Mouse (Mus musculus) cortical plate, adult 2 months (tissue): ENCODE results near the gene Parp4.

ENCODE experiments used
- CTCF ChIP-seq: fragments of 200-500 bp; IDR thresholded peaks from 2 replicates; pipeline ENCODE4 v1.5.1; 2011; ENCODE audit warnings: mild to moderate bottlenecking, control low read depth, low read length; ENCODE audit not compliant: insufficient read depth; ENCODE audit errors: extremely low read depth
- POLR2A ChIP-seq: fragments of 200-500 bp; IDR thresholded peaks from 2 replicates; pipeline ENCODE4 v1.6.1; 2011; ENCODE audit warnings: mild to moderate bottlenecking, low read length, control low read depth; ENCODE audit not compliant: insufficient read depth; ENCODE audit errors: extremely low read depth

GRCm38 (mm10) chr14:56626202-56626601, 50.8 kb downstream of the Parp4 start:
- TF ChIP-seq CTCF = no peak
- no peak for TF ChIP-seq POLR2A
